Mouse (Mus musculus): ENCODE measurements around the gene Tom1l1.
"Not testable (repeated sequence)": the region's sequence is repeated elsewhere in the genome, so short reads cannot be mapped to it uniquely, and the experiment has no call there.

Tom1l1 gene

GRCm38 (mm10) chr11:90687460-90688416 is at the start of gene Tom1l1:
TSS of gene Tom1l1 (minus strand) at chr11:90688366.
- DNase-seq (ENCODE audit: low read depth, low spot score), result peak; percentile 47

- DNase-seq (ENCODE audit: low read depth, low spot score), result no peak
Observed at GRCm38 (mm10) chr11:90733575-90733974, 45.4 kb upstream of the Tom1l1 start.

- DNase-seq (ENCODE audit: low read depth, low spot score), result no peak
Observed at GRCm38 (mm10) chr11:90727354-90728125, 39.4 kb upstream of the Tom1l1 start.

- no peak for DNase-seq (ENCODE audit: low read depth, low spot score)
Observed at GRCm38 (mm10) chr11:90726730-90727129, 38.6 kb upstream of the Tom1l1 start.

- no peak for DNase-seq (ENCODE audit: low read depth, low spot score)
Observed at GRCm38 (mm10) chr11:90722304-90722703, 34.1 kb upstream of the Tom1l1 start.

- DNase-seq (ENCODE audit: low read depth, low spot score), result no peak
Observed at GRCm38 (mm10) chr11:90717719-90718118, 29.6 kb upstream of the Tom1l1 start.

- no peak for DNase-seq (ENCODE audit: low read depth, low spot score)
Observed at GRCm38 (mm10) chr11:90711596-90711995, 23.4 kb upstream of the Tom1l1 start.

GRCm38 (mm10) chr11:90707134-90707533 is 19.0 kb upstream of the Tom1l1 start:
- DNase-seq (ENCODE audit: low read depth, low spot score), result not testable (repeated sequence)

- DNase-seq (ENCODE audit: low read depth, low spot score), result peak; percentile 88
Observed at GRCm38 (mm10) chr11:90697480-90698240, 9.5 kb upstream of the Tom1l1 start.

- DNase-seq (ENCODE audit: low read depth, low spot score), result no peak
Observed at GRCm38 (mm10) chr11:90695811-90696210, 7.6 kb upstream of the Tom1l1 start.

- DNase-seq (ENCODE audit: low read depth, low spot score), result no peak
Observed at GRCm38 (mm10) chr11:90694206-90694605, 6.0 kb upstream of the Tom1l1 start.

GRCm38 (mm10) chr11:90690361-90690760 is 2.2 kb upstream of the Tom1l1 start:
- no peak for DNase-seq (ENCODE audit: low read depth, low spot score)

- peak; percentile 8 for DNase-seq (ENCODE audit: low read depth, low spot score)
Observed at GRCm38 (mm10) chr11:90687040-90687439, 1.1 kb downstream of the Tom1l1 start.

- no peak for DNase-seq (ENCODE audit: low read depth, low spot score)
Observed at GRCm38 (mm10) chr11:90686287-90687025, 1.7 kb downstream of the Tom1l1 start.

GRCm38 (mm10) chr11:90685196-90685595 is 3.0 kb downstream of the Tom1l1 start:
- DNase-seq (ENCODE audit: low read depth, low spot score), result no peak

GRCm38 (mm10) chr11:90684765-90685164 is 3.4 kb downstream of the Tom1l1 start:
- DNase-seq (ENCODE audit: low read depth, low spot score), result no peak

- no peak for DNase-seq (ENCODE audit: low read depth, low spot score)
Observed at GRCm38 (mm10) chr11:90681171-90681570, 7.0 kb downstream of the Tom1l1 start.

GRCm38 (mm10) chr11:90678582-90678981 is 9.6 kb downstream of the Tom1l1 start:
- no peak for DNase-seq (ENCODE audit: low read depth, low spot score)

GRCm38 (mm10) chr11:90677771-90678288 is 10.3 kb downstream of the Tom1l1 start:
- no peak for DNase-seq (ENCODE audit: low read depth, low spot score)

- no peak for DNase-seq (ENCODE audit: low read depth, low spot score)
Observed at GRCm38 (mm10) chr11:90677027-90677426, 11.1 kb downstream of the Tom1l1 start.
